Mouse (Mus musculus) C2C12 (cell line): ENCODE measurements around the gene Bbs5.

Source experiments
- CTCF ChIP-seq: IDR thresholded peaks from one replicate; pipeline ENCODE4 v1.5.1; 2011; ENCODE audit not compliant: control insufficient read depth, insufficient read depth, insufficient read length
- MYOD1 ChIP-seq: IDR thresholded peaks from one replicate; pipeline ENCODE4 v1.6.1; 2011; ENCODE audit warnings: low read depth; ENCODE audit not compliant: control insufficient read depth, insufficient read length
- USF1 ChIP-seq: IDR thresholded peaks from one replicate; pipeline ENCODE4 v1.6.1; 2011; ENCODE audit warnings: low read depth, mild to moderate bottlenecking, control low read depth, moderate library complexity

GRCm38 (mm10) chr2:69613237-69613636 is 33.7 kb upstream of the Bbs5 start:
- TF ChIP-seq CTCF (no peak), MYOD1 (no peak), USF1 (no peak)
